Mouse (Mus musculus) stomach, embryonic 14.5 days (tissue): Measurements from ENCODE around the gene Scd2. TPM values are rescaled to one million over a fixed set of nuclear protein-coding genes. Genes with fewer than 3 reads are reported as not detected.
"Not testable (repeated sequence)": the region's sequence is repeated elsewhere in the genome, so short reads cannot be mapped to it uniquely, and the experiment has no call there.

Source experiments
- ATAC-seq: fragments of 200-750 bp; cut with Nextera tagmentation; 2 replicates; pipeline ENCODE4 v1.8.0; 2017; ENCODE audit warnings: low read depth, moderate TSS enrichment; ENCODE audit not compliant: insufficient number of reproducible peaks, insufficient read depth, low FRiP score
- H3K27ac ChIP-seq: fragments of 300-500 bp; sonication (generic); 2 replicates; pipeline ENCODE4 v1.5.1; 2014; ENCODE audit warnings: mild to moderate bottlenecking, low read length, moderate library complexity, mixed read lengths
- H3K27me3 ChIP-seq: fragments of 300-500 bp; sonication (generic); 2 replicates; pipeline ENCODE4 v1.6.1; 2014; ENCODE audit warnings: low read length, control low read depth, mixed read lengths; ENCODE audit not compliant: control insufficient read depth, insufficient read depth
- H3K36me3 ChIP-seq: fragments of 300-500 bp; sonication (generic); 2 replicates; pipeline ENCODE4 v1.6.1; 2014; ENCODE audit warnings: mild to moderate bottlenecking, control low read depth, low read length, moderate library complexity, mixed read lengths; ENCODE audit not compliant: control insufficient read depth, insufficient read depth
- H3K4me1 ChIP-seq: fragments of 300-500 bp; sonication (generic); 2 replicates; pipeline ENCODE4 v1.6.1; 2014; ENCODE audit warnings: low read length, control low read depth, mixed read lengths; ENCODE audit not compliant: control insufficient read depth, insufficient read depth
- H3K4me2 ChIP-seq: fragments of 300-500 bp; sonication (generic); replicated peaks from 2 replicates; pipeline ENCODE4 v1.6.1; 2014; ENCODE audit warnings: low read depth, low read length, control low read depth
- H3K4me3 ChIP-seq: fragments of 300-500 bp; sonication (generic); 2 replicates; pipeline ENCODE4 v1.5.1; 2014; ENCODE audit warnings: low read depth, low read length, control low read depth
- H3K9ac ChIP-seq: fragments of 300-500 bp; sonication (generic); replicated peaks from 2 replicates; pipeline ENCODE4 v1.6.1; 2014; ENCODE audit warnings: low read depth, mild to moderate bottlenecking, control low read depth, low read length, moderate library complexity, mixed read lengths
- H3K9me3 ChIP-seq: fragments of 300-500 bp; sonication (generic); 2 replicates; pipeline ENCODE4 v1.6.1; 2016; ENCODE audit warnings: low read depth, low read length, control low read depth; ENCODE audit not compliant: control insufficient read depth
- WGBS: fragments of 180-500 bp; shearing (Covaris S2); extraction: QIAGEN DNeasy Blood & Tissue Kit; methylation state at CpG from one replicate; pipeline ENCODE4 v1.1.7; 2014; 5-methylcytosine and 5-hydroxymethylcytosine counted together
- polyA plus RNA-seq: library from polyadenylated mRNA; unstranded; fragments of >200 nt; fragmentation: Nextera tagmentation; extraction: Ambion mirVana; gene quantifications from 2 replicates; pipeline ENCODE4 v1.2.1, GENCODE M21; 2014

Gene Scd2
- polyA plus RNA-seq, 1 experiment from 2014 or later: 237 TPM

- Histone ChIP-seq H3K27ac (no peak overlapping the region), H3K4me3 (no peak overlapping the region), H3K27me3 (no peaks in the 10 kb centered on the region), H3K9ac (no peak overlapping the region), H3K36me3 (no peaks in the 10 kb centered on the region), H3K9me3 (no peaks in the 10 kb centered on the region), H3K4me2 (no peak overlapping the region), H3K4me1 (peaks cover 20% of the 10 kb centered on the region)
- ATAC-seq: no peak
- WGBS: 61% methylated on average over 12 of the region's 12 CpGs
Measured at GRCm38 (mm10) chr19:44251936-44252558, 41.4 kb upstream of the Scd2 start.

GRCm38 (mm10) chr19:44254106-44254505 lies 39.4 kb upstream of the Scd2 start:
- H3K4me2 ChIP-seq, H3K27ac ChIP-seq, H3K4me3 ChIP-seq, H3K9ac ChIP-seq, H3K9me3 ChIP-seq, H3K27me3 ChIP-seq, H3K36me3 ChIP-seq, H3K4me1 ChIP-seq, ATAC-seq: not testable (repeated sequence)
- 89% methylated on average over 2 of the region's 4 CpGs for WGBS

DNA sequence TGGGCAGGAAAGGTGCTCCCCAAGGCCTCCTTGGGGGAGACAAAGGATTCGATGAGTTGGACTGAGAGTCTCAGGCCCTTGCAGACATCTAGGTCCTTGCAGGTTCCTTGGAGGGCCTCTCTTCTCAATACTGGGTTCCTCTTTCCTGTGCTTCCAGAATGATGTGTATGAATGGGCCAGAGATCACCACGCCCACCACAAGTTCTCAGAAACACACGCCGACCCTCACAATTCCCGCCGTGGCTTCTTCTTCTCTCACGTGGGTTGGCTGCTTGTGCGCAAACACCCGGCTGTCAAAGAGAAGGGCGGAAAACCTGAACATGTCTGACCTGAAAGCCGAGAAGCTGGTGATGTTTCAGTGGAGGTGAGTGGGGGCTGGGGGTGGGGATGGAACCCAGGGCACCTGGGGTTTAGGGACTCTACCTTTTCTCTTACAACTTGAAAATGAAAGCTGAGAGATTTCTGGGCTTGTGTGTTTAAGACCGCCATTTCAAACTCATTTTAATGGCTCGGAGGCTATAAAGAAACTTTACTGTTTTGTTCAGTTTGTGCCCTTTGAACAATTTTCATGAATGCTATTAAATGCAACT lies 36.0 kb upstream of the Scd2 start:
- ATAC-seq: no peak
- WGBS: 75% methylated on average over 13 of the region's 13 CpGs

DNA sequence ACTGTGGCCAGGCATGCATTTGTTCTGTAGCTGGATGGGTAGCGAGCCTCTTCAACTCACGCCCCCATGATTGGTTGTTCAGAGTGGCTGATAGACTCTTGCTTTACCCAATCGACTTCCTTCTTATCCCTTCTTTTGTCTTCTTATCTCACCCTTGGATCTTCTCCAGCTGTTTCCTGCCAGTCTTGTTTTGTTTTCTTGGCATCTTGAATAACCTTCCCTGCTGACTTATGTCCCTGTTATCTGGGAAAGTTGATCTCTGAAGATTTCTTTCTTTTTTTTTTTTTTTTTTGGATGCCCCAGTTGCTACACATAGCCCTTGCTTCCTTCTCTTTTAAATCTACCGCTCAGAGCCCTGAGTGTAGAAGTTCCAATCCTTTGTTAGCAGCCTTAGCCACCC lies 34.0 kb upstream of the Scd2 start:
- 77% methylated on average over 4 of the region's 4 CpGs for WGBS
- H3K27me3 ChIP-seq: no peaks in the 10 kb centered on the region
- H3K9ac ChIP-seq: no peak overlapping the region
- ATAC-seq: no peak
- no peak overlapping the region for H3K4me2 ChIP-seq
- H3K9me3 ChIP-seq: no peaks in the 10 kb centered on the region
- no peak overlapping the region for H3K27ac ChIP-seq
- H3K36me3 ChIP-seq: no peaks in the 10 kb centered on the region
- no peak overlapping the region for H3K4me3 ChIP-seq
- no peaks in the 10 kb centered on the region for H3K4me1 ChIP-seq

More for the DNA sequence above, 36.0 kb upstream of the Scd2 start:
- Histone ChIP-seq H3K4me3 (no peak overlapping the region), H3K27ac (no peak overlapping the region), H3K36me3 (no peaks in the 10 kb centered on the region), H3K27me3 (no peaks in the 10 kb centered on the region), H3K4me1 (no peaks in the 10 kb centered on the region), H3K9me3 (no peaks in the 10 kb centered on the region), H3K9ac (no peak overlapping the region), H3K4me2 (no peak overlapping the region)

DNA sequence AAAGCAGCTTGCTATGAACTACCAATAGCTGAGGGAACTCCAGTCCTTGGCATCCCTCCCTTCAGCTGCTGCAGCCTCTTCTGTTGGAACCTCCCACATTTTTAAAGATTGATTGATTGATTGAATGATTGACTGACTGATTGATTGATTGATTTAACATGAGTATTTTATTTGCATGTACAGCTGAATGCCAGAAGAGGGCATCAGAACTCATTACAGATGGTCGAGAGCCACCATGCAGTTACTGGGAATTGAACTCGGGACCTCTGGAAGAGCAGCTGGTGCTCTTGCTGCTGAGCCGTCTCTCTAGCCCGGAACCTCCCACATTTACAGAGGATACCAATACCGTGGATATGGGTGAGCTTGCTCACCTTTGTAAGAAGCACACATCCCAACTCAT lies 33.0 kb upstream of the Scd2 start:
- no peaks in the 10 kb centered on the region for H3K36me3 ChIP-seq
- H3K27ac ChIP-seq: no peak overlapping the region
- no peaks in the 10 kb centered on the region for H3K27me3 ChIP-seq
- H3K4me1 ChIP-seq: no peaks in the 10 kb centered on the region
- H3K4me3 ChIP-seq: no peak overlapping the region
- H3K9me3 ChIP-seq: no peaks in the 10 kb centered on the region
- H3K4me2 ChIP-seq: no peak overlapping the region
- no peak overlapping the region for H3K9ac ChIP-seq
- ATAC-seq: no peak
- 88% methylated on average over 5 of the region's 5 CpGs for WGBS

DNA sequence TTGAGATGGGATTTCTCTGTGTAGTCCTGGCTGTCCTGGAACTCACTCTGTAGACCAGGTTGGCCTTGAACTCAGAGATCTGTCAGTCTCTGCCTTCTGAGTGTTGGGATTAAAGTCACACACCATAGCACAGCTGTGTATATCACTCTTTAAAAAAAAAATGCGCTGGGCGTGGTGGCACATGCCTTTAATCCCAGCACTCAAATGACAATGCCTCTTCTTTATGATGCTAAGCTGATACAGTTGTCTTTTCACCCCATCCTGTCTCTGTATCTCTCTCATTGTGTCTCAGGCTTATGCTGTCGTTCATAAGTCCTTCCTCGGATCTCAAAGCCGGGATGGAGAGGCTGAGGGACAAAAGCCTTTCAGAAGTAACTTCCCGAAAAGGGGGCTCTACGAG lies 31.7 kb upstream of the Scd2 start:
- Histone ChIP-seq H3K36me3 (no peaks in the 10 kb centered on the region), H3K27me3 (no peaks in the 10 kb centered on the region), H3K9me3 (no peaks in the 10 kb centered on the region), H3K4me3 (no peak overlapping the region), H3K4me2 (no peak overlapping the region), H3K4me1 (peaks cover 6% of the 10 kb centered on the region; the same call in 1 of the 2 replicates), H3K9ac (no peak overlapping the region), H3K27ac (no peak overlapping the region)
- WGBS: 83% methylated on average over 7 of the region's 7 CpGs
- no peak for ATAC-seq

- Histone ChIP-seq H3K27ac (no peak overlapping the region), H3K9me3 (no peaks in the 10 kb centered on the region), H3K4me2 (no peak overlapping the region), H3K4me1 (peaks cover 10% of the 10 kb centered on the region; the same call in 1 of the 2 replicates), H3K27me3 (no peaks in the 10 kb centered on the region), H3K4me3 (no peak overlapping the region), H3K36me3 (no peaks in the 10 kb centered on the region), H3K9ac (no peak overlapping the region)
- 88% methylated on average over 3 of the region's 3 CpGs for WGBS
- ATAC-seq: no peak
Measured at GRCm38 (mm10) chr19:44263581-44263980, 29.9 kb upstream of the Scd2 start.

DNA sequence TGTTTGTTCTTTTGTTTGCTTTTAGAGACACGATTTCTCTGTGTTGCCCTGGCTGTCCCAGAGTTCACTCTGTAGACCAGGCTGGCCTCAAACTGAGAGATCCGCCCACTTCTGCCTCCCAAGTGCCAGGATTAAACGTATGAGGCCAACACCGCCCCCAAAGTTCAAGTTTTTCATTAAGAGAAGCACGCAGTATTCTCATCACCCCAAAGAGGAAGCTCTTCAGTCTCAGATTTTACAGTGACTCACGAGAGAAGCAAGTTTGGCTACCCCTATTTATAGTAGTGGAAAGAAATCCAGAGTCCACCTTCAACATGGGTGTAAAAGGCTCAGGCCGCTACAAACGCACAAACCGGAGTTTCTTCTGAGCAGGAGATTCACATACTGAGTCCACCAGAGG lies 29.2 kb upstream of the Scd2 start:
- no peaks in the 10 kb centered on the region for H3K9me3 ChIP-seq
- peaks cover 10% of the 10 kb centered on the region; the same call in 1 of the 2 replicates for H3K4me1 ChIP-seq
- no peak overlapping the region for H3K27ac ChIP-seq
- H3K27me3 ChIP-seq: no peaks in the 10 kb centered on the region
- no peak overlapping the region for H3K4me3 ChIP-seq
- 80% methylated on average over 9 of the region's 9 CpGs for WGBS
- no peak for ATAC-seq
- H3K4me2 ChIP-seq: no peak overlapping the region
- no peak overlapping the region for H3K9ac ChIP-seq
- H3K36me3 ChIP-seq: no peaks in the 10 kb centered on the region

DNA sequence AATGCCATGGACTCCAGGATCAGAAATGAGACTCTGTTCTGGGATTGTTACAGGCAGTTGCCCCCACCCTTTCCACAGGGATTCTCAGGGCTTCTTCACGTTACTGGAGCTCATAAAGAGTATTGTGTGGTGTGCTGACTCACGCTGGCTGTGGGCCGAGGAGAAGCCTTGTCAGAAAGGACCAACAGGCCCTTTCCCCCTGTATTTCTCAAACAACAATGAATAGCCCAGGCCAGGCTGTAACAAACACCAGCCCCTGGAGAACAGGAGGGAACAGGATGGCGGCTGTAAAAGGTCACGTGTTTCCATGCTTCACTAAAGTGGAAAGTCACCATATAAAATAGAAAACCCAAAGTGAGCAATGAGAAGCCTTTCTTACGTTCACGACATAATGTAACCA lies 28.2 kb upstream of the Scd2 start:
- H3K9me3 ChIP-seq: no peaks in the 10 kb centered on the region
- H3K4me3 ChIP-seq: no peak overlapping the region
- H3K4me2 ChIP-seq: no peak overlapping the region
- no peaks in the 10 kb centered on the region for H3K27me3 ChIP-seq
- H3K36me3 ChIP-seq: no peaks in the 10 kb centered on the region
- 62% methylated on average over 7 of the region's 7 CpGs for WGBS
- no peak overlapping the region for H3K27ac ChIP-seq
- H3K4me1 ChIP-seq: peaks cover 10% of the 10 kb centered on the region; the same call in 1 of the 2 replicates
- no peak overlapping the region for H3K9ac ChIP-seq
- ATAC-seq: no peak
